Mouse (Mus musculus): ENCODE results near the gene Hebp2. TPM values are rescaled to one million over a fixed set of nuclear protein-coding genes. Genes with fewer than 3 reads are reported as not detected.
"Not testable (repeated sequence)": the region's sequence is repeated elsewhere in the genome, so short reads cannot be mapped to it uniquely, and the experiment has no call there.

Gene Hebp2
- polyA plus RNA-seq (2015; fragmentation: Nextera tagmentation; extraction: Ambion mirVana) = 5.3 and 5.7 TPM in 2 replicates

DNA sequence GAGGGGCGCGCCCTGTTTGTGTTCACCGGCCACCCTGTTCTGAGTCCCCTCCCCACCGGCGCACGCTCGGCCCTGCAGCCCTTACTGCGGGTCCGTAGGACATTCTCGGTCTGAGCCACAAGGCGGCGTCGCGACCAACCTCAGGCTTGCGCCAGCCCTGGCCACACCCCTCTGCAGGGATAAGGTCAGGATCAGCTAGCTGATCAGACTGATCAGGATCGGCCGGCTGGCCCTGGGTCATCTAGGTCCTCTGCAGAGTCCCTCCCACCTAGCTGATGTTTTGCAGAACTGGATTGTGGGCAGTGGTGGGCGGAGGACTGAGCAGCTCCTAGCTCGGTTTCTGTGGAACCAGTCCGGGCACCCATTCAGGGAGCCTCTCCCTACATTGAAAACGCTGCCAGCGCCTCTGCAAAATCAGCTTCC lies at the start of gene Hebp2:
TSS of gene Hebp2 (minus strand) at position 264 of the 423 bp plus-strand sequence.
- WGBS = under 1% methylated on average over 22 of the region's 22 CpGs
- peak; percentile 85 for ATAC-seq

GRCm38 (mm10) chr10:18589455-18589854 lies 43.6 kb upstream of the Hebp2 start:
- ATAC-seq = no peak
- H3K4me2 ChIP-seq = no peak overlapping the region
- no peak overlapping the region for H3K4me3 ChIP-seq
- H3K9ac ChIP-seq = no peak overlapping the region
- H3K4me1 ChIP-seq = no peaks in the 10 kb centered on the region
- H3K27ac ChIP-seq = no peak overlapping the region
- 91% methylated on average over 5 of the region's 5 CpGs for WGBS
- no peaks in the 10 kb centered on the region for H3K27me3 ChIP-seq
- no peaks in the 10 kb centered on the region for H3K9me3 ChIP-seq (replicated peaks)
- H3K36me3 ChIP-seq (ENCODE audit: poor library complexity, severe bottlenecking) = peaks cover 9% of the 10 kb centered on the region

More for the DNA sequence above, at the start of gene Hebp2:
- Histone ChIP-seq H3K27ac (no peak within 1 kb of the TSS), H3K36me3 (ENCODE audit: poor library complexity, severe bottlenecking) (no peaks in the 10 kb centered on the region), H3K27me3 (peaks cover 3% of the 10 kb centered on the region), H3K9ac (peak within 1 kb of the TSS; percentile 78), H3K4me3 (peak within 1 kb of the TSS; percentile 57), H3K9me3 (replicated peaks) (no peaks in the 10 kb centered on the region), H3K4me2 (peak within 1 kb of the TSS; percentile 91), H3K4me1 (peaks cover 17% of the 10 kb centered on the region; the same call in 1 of the 2 replicates)

- H3K27ac ChIP-seq = no peak overlapping the region
- no peak overlapping the region for H3K4me2 ChIP-seq
- no peaks in the 10 kb centered on the region for H3K9me3 ChIP-seq (replicated peaks)
- no peak overlapping the region for H3K4me3 ChIP-seq
- no peak overlapping the region for H3K9ac ChIP-seq
- H3K27me3 ChIP-seq = no peaks in the 10 kb centered on the region
- ATAC-seq = no peak
- H3K4me1 ChIP-seq = no peaks in the 10 kb centered on the region
- no peaks in the 10 kb centered on the region for H3K36me3 ChIP-seq (ENCODE audit: poor library complexity, severe bottlenecking)
- WGBS = 1% methylated on average over 7 of the region's 7 CpGs
Observed at GRCm38 (mm10) chr10:18584188-18584587, 38.3 kb upstream of the Hebp2 start.

GRCm38 (mm10) chr10:18572581-18572980 lies 26.7 kb upstream of the Hebp2 start:
- no peak overlapping the region for H3K4me3 ChIP-seq
- H3K9ac ChIP-seq = no peak overlapping the region
- H3K4me1 ChIP-seq = no peaks in the 10 kb centered on the region
- no peaks in the 10 kb centered on the region for H3K27me3 ChIP-seq
- H3K36me3 ChIP-seq (ENCODE audit: poor library complexity, severe bottlenecking) = no peaks in the 10 kb centered on the region
- no peaks in the 10 kb centered on the region for H3K9me3 ChIP-seq (replicated peaks)
- no peak for ATAC-seq
- H3K27ac ChIP-seq = no peak overlapping the region
- H3K4me2 ChIP-seq = no peak overlapping the region
- 61% methylated on average over 2 of the region's 2 CpGs for WGBS

DNA sequence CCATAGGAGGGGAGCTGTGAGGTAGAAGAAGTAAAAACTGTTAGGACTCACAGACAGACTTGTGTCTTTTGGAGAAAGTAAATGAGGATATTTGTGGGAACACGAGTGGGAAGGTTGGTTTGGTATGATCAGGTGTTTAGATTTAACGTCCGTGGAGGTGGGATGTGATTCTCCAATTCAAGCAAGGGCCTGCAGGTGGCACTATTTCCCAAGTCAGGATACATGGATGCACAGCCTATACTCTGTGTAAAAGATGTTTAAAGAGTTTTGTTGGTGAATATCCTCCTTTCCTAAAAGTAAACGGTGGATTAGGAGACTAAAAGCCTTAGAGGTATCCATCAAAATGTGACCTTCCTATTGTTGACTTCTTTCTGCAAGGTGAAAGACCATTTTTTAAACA lies 17.1 kb upstream of the Hebp2 start:
- Histone ChIP-seq H3K9ac (no peak overlapping the region), H3K4me1 (no peaks in the 10 kb centered on the region), H3K9me3 (replicated peaks) (no peaks in the 10 kb centered on the region), H3K4me2 (no peak overlapping the region), H3K27ac (no peak overlapping the region), H3K27me3 (no peaks in the 10 kb centered on the region), H3K4me3 (no peak overlapping the region), H3K36me3 (ENCODE audit: poor library complexity, severe bottlenecking) (no peaks in the 10 kb centered on the region)
- ATAC-seq = peak; percentile 85
- WGBS = 5% methylated on average over 4 of the region's 4 CpGs

- Histone ChIP-seq H3K4me2 (no peak overlapping the region), H3K27me3 (no peaks in the 10 kb centered on the region), H3K4me3 (no peak overlapping the region), H3K4me1 (no peaks in the 10 kb centered on the region), H3K9ac (no peak overlapping the region), H3K36me3 (ENCODE audit: poor library complexity, severe bottlenecking) (no peaks in the 10 kb centered on the region), H3K9me3 (replicated peaks) (no peaks in the 10 kb centered on the region), H3K27ac (no peak overlapping the region)
- no peak for ATAC-seq
- WGBS = 56% methylated on average over 5 of the region's 5 CpGs
Observed at GRCm38 (mm10) chr10:18561445-18561844, 15.6 kb upstream of the Hebp2 start.

DNA sequence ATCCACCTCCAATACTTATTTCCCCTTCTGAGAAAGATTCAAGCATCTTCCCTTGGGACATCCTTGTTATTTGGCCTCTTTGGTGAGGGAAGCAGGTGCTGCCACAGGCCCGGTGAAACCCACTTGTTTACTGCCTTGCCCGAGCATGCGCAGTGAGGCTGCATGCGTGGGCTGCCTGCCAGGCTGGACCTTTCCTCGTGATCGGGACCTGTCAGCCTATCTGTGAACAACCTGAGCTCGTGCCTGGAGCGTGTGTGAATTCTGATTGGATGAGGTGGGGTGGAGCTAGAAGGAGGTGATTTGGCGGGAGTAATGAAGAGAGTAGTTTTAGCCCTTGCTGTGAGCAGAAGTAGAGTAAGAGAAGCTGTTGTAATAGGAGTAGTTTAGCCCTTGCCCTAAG lies 13.2 kb upstream of the Hebp2 start:
- H3K9ac ChIP-seq; H3K9me3 ChIP-seq (replicated peaks); H3K4me3 ChIP-seq; H3K27ac ChIP-seq; H3K36me3 ChIP-seq (ENCODE audit: poor library complexity, severe bottlenecking); ATAC-seq; H3K4me1 ChIP-seq; H3K4me2 ChIP-seq; H3K27me3 ChIP-seq: not testable (repeated sequence)
- 91% methylated on average over 9 of the region's 9 CpGs for WGBS

DNA sequence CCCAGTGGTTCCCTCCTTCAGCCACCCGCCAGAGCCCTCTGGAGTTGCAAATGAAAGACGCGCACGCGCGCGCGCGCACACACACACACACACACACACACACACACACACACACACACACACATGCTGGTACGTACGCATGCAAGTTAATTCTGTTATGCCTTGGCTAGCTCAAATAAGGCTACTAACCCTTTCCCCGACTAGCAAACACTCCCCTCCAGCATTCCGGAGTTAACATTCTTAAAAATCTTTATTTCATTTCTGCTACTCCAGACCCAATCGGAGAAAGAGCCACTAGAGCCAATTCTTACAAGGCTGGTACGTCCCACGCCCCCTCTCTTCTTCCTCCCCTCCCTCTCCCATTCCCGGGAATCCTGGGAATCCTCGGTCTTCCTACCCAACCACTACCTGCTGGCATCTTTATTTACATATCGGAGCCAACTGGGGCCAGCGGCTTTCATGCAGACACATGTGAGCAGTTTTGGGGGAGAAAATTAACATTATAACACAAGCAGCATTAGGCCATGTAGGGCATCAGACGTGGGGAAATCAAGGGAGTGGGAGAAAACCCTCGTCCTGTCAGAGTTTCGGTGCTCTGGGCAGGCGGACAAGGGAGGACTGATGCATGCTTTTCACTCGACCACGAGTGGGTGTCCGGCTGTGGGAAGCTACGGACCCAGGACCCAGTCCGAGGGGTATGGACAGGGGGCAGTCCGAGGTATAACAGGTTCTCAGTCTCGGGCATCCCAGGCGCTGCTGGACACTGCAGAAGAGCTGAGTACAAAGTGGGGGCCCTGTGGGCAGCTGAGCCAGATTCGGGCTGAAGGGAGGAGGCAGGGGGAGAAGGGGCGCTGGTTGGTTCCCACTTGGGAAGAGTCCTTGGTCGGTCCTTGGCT lies 3.7 kb upstream of the Hebp2 start:
- no peaks in the 10 kb centered on the region for H3K9me3 ChIP-seq (replicated peaks)
- peak overlapping the region; percentile 52 for H3K9ac ChIP-seq
- WGBS = 2% methylated on average over 35 of the region's 35 CpGs
- H3K36me3 ChIP-seq (ENCODE audit: poor library complexity, severe bottlenecking) = no peaks in the 10 kb centered on the region
- peak; percentile 75 for ATAC-seq
- peaks cover 17% of the 10 kb centered on the region; the same call in 1 of the 2 replicates for H3K4me1 ChIP-seq
- no peak overlapping the region for H3K27ac ChIP-seq
- peak overlapping the region; percentile 41 for H3K4me3 ChIP-seq
- peaks cover 3% of the 10 kb centered on the region for H3K27me3 ChIP-seq
- peak overlapping the region; percentile 75 for H3K4me2 ChIP-seq

DNA sequence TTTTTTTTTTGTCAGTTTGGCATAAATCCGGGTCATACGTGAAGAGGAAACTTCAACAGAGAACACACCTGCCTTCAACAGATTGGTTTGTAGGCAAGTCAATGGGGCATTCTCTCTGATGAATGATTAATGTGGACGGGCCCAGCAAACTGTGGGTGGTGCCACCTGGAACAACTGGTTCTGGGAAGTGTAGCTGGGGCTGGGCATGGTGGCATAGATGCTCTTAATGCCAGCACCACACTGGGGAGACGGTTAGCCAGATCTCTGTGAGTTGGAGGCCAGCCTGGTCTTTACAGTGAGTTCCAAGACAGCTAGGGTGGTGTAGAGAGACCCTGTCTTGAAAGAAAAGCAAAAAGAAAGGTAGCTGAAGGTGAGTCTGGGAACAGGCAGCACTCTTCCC lies 1.5 kb upstream of the Hebp2 start:
- no peak for ATAC-seq
- no peaks in the 10 kb centered on the region for H3K36me3 ChIP-seq (ENCODE audit: poor library complexity, severe bottlenecking)
- H3K4me3 ChIP-seq = no peak overlapping the region
- no peak overlapping the region for H3K27ac ChIP-seq
- H3K4me2 ChIP-seq = no peak overlapping the region
- H3K9ac ChIP-seq = no peak overlapping the region
- peaks cover 17% of the 10 kb centered on the region; the same call in 1 of the 2 replicates for H3K4me1 ChIP-seq
- H3K9me3 ChIP-seq (replicated peaks) = no peaks in the 10 kb centered on the region
- WGBS = 82% methylated on average over 4 of the region's 4 CpGs
- peaks cover 3% of the 10 kb centered on the region for H3K27me3 ChIP-seq

DNA sequence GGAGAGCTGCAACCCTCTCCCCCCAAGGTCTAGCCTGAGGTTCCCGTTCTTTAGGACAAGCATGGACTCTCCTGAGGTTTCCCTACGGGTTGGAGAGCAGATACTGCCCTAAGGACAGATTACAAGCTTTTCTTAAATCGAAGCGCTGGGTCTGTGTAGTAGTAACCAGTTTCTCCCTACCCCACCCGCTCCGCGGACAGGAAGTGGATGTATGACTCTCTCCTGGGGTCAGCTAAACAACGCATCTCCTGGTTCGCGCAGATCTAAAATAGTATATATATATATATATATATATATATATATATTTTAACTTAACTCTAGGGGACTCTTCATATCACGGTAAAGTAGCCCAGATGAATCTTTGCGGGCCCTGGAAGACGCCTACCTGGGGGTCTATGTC lies 567 bp downstream of the Hebp2 start:
- H3K27me3 ChIP-seq = peaks cover 3% of the 10 kb centered on the region
- H3K36me3 ChIP-seq (ENCODE audit: poor library complexity, severe bottlenecking) = no peaks in the 10 kb centered on the region
- 9% methylated on average over 13 of the region's 13 CpGs for WGBS
- peak overlapping the region; percentile 57 for H3K4me3 ChIP-seq
- ATAC-seq = 0 out of 2 replicates have a peak, but pooled peaks have one; percentile 9
- H3K27ac ChIP-seq = no peak overlapping the region
- H3K4me2 ChIP-seq = peak overlapping the region; percentile 91
- peaks cover 17% of the 10 kb centered on the region; the same call in 1 of the 2 replicates for H3K4me1 ChIP-seq
- peak overlapping the region; percentile 78 for H3K9ac ChIP-seq
- no peaks in the 10 kb centered on the region for H3K9me3 ChIP-seq (replicated peaks)

GRCm38 (mm10) chr10:18536889-18537288 lies 9.0 kb downstream of the Hebp2 start:
- Histone ChIP-seq H3K4me2 (no peak overlapping the region), H3K9me3 (replicated peaks) (no peaks in the 10 kb centered on the region), H3K27ac (no peak overlapping the region), H3K9ac (no peak overlapping the region), H3K36me3 (ENCODE audit: poor library complexity, severe bottlenecking) (peaks cover 23% of the 10 kb centered on the region), H3K27me3 (no peaks in the 10 kb centered on the region), H3K4me3 (no peak overlapping the region), H3K4me1 (no peaks in the 10 kb centered on the region)
- ATAC-seq = no peak
- whole genome bisulfite sequencing = 96% methylated on average over 2 of the region's 2 CpGs

- no peak overlapping the region for H3K27ac ChIP-seq
- WGBS = 72% methylated on average over 8 of the region's 8 CpGs
Observed at GRCm38 (mm10) chr10:18532293-18532692, 13.6 kb downstream of the Hebp2 start.

More at GRCm38 (mm10) chr10:18532293-18532692, 13.6 kb downstream of the Hebp2 start:
- H3K27me3 ChIP-seq = no peaks in the 10 kb centered on the region
- H3K4me1 ChIP-seq = peaks cover 19% of the 10 kb centered on the region
- no peak overlapping the region for H3K4me2 ChIP-seq
- no peak for ATAC-seq
- H3K36me3 ChIP-seq (ENCODE audit: poor library complexity, severe bottlenecking) = peaks cover 32% of the 10 kb centered on the region
- H3K9ac ChIP-seq = no peak overlapping the region
- no peak overlapping the region for H3K4me3 ChIP-seq
- no peaks in the 10 kb centered on the region for H3K9me3 ChIP-seq (replicated peaks)
